In genomic region chr2:26140903-26141302, GRCm38 (mm10) we compare ENCODE assay signal across 8 mouse cellular contexts. TPM values are rescaled to one million over a fixed set of nuclear protein-coding genes. Genes with fewer than 3 reads are reported as not detected.
DNase-seq lines count a peak whose midpoint lies in the region; ATAC-seq and TF ChIP-seq lines count a peak whose summit lies in the region.

No protein-coding gene starts in this region.

- 15% methylated on average over 6 of the region's 6 CpGs for WGBS in heart, embryonic 16.5 days
- 13% methylated on average over 6 of the region's 6 CpGs for WGBS in forebrain, embryonic 16.5 days
- 17% methylated on average over 6 of the region's 6 CpGs for WGBS in liver, postnatal 0 days (ENCODE audit: insufficient replicate concordance)

- H3K79me2 ChIP-seq in MEL (ENCODE audit: control insufficient read depth, insufficient read depth, low read length, poor library complexity), result peaks cover 20% of the 10 kb centered on the region

- peak overlapping the region; percentile 94 for H3K9ac ChIP-seq in heart, embryonic 16.5 days (ENCODE audit: low read length)
- peak overlapping the region; percentile 66 for H3K9ac ChIP-seq in MEL (ENCODE audit: control insufficient read depth, low read depth, low read length, poor library complexity, severe bottlenecking)
- H3K9ac ChIP-seq in forebrain, embryonic 16.5 days (replicated peaks; ENCODE audit: low read depth, low read length), result peak overlapping the region; percentile 91
- peak overlapping the region; percentile 89 for H3K9ac ChIP-seq in liver, postnatal 0 days (replicated peaks)

- no peak for ATAC-seq in heart, embryonic 16.5 days (replicated peaks; ENCODE audit: extremely low read depth, insufficient read depth, low FRiP score)
- ATAC-seq in forebrain, embryonic 16.5 days, result peak; percentile 1; the same call in 1 of the 2 replicates
- no peak; the same call in 1 of the 2 replicates for ATAC-seq in liver, postnatal 0 days
- no peak for ATAC-seq in monocyte, adult 5-6 weeks (replicated peaks; ENCODE audit: insufficient number of reproducible peaks, low FRiP score, low TSS enrichment, poor library complexity, severe bottlenecking)

- intact Hi-C loops in heart, postnatal 10 days (cut with DNase I), result loop anchor here (2.0 to 10.0 kb wide), 3 partner anchors 22 to 304 kb away; no protein-coding TSS in a partner anchor

- peaks cover 18% of the 10 kb centered on the region for H3K4me1 ChIP-seq in heart, embryonic 16.5 days (ENCODE audit: control insufficient read depth, insufficient read depth, low read length)
- H3K4me1 ChIP-seq in MEL (ENCODE audit: control insufficient read depth in 1 of 2, insufficient read depth in 2 of 2, low read length in 2 of 2), result peaks cover 0 to 11% of the 10 kb centered on the region in 2 experiments; a peak in 2 of 4 replicates
- peaks cover 18% of the 10 kb centered on the region for H3K4me1 ChIP-seq in forebrain, embryonic 16.5 days (replicated peaks; ENCODE audit: control insufficient read depth, insufficient read depth, low read length)
- peaks cover 30% of the 10 kb centered on the region for H3K4me1 ChIP-seq in liver, postnatal 0 days (ENCODE audit: insufficient read depth)

- H3K4me3 ChIP-seq in heart, embryonic 16.5 days (ENCODE audit: low read length), result peak overlapping the region; percentile 88
- peak overlapping the region; percentile 57 to 81 for H3K4me3 ChIP-seq in MEL (ENCODE audit: control insufficient read depth in 1 of 2, insufficient read depth in 1 of 2, low read depth in 2 of 2, low read length in 2 of 2)
- H3K4me3 ChIP-seq in forebrain, embryonic 16.5 days (replicated peaks; ENCODE audit: low read length), result peak overlapping the region; percentile 89
- H3K4me3 ChIP-seq in liver, postnatal 0 days (ENCODE audit: low read depth, low read length), result peak overlapping the region; percentile 91

- H3K9me3 ChIP-seq in heart, embryonic 16.5 days (replicated peaks; ENCODE audit: control insufficient read depth, low read length), result no peaks in the 10 kb centered on the region
- no peaks in the 10 kb centered on the region for H3K9me3 ChIP-seq in MEL (replicated peaks; ENCODE audit: insufficient read depth, low read length)
- no peaks in the 10 kb centered on the region for H3K9me3 ChIP-seq in forebrain, embryonic 16.5 days (ENCODE audit: control insufficient read depth, low read length)
- H3K9me3 ChIP-seq in liver, postnatal 0 days (ENCODE audit: low read length), result no peaks in the 10 kb centered on the region

- TF ChIP-seq RAD21 in MEL (IDR thresholded peaks at IDR 0.05; ENCODE audit: low read depth, low read length), result no peak

- DNase-seq in heart, postnatal 10 days, result no peak
- peak; percentile 64 for DNase-seq in MEL (ENCODE audit: low read depth, low spot score)
- peak; percentile 33 for DNase-seq in liver, postnatal 0 days
- DNase-seq in urinary bladder, postnatal 10 days (ENCODE audit: low spot score), result no peak
- DNase-seq in gastrocnemius, adult 8-10 months (ENCODE audit: low spot score in 2 of 2), result no peak

- no peak; a peak in 1 of 4 replicates for TF ChIP-seq POLR2A in MEL (IDR thresholded peaks at IDR 0.05; ENCODE audit: control insufficient read depth in 1 of 2, insufficient read depth in 1 of 2, low read depth in 1 of 2, low read length in 2 of 2, poor library complexity in 1 of 2)

- peak overlapping the region; percentile 89 for H3K4me2 ChIP-seq in heart, embryonic 16.5 days (ENCODE audit: low read depth, low read length)
- peak overlapping the region; percentile 93 for H3K4me2 ChIP-seq in forebrain, embryonic 16.5 days (ENCODE audit: low read length)
- H3K4me2 ChIP-seq in liver, postnatal 0 days (ENCODE audit: low read depth, low read length), result peak overlapping the region; percentile 91

- H3K36me3 ChIP-seq in heart, embryonic 16.5 days (ENCODE audit: control insufficient read depth, insufficient read depth), result peaks cover 3% of the 10 kb centered on the region
- H3K36me3 ChIP-seq in MEL (ENCODE audit: control insufficient read depth in 1 of 2, insufficient read depth in 2 of 2, low read length in 2 of 2), result peaks cover 0 to 6% of the 10 kb centered on the region in 2 experiments; a peak in 2 of 4 replicates
- H3K36me3 ChIP-seq in forebrain, embryonic 16.5 days (ENCODE audit: control insufficient read depth, insufficient read depth), result no peaks in the 10 kb centered on the region; the same call in 1 of the 2 replicates
- peaks cover 10% of the 10 kb centered on the region for H3K36me3 ChIP-seq in liver, postnatal 0 days (replicated peaks; ENCODE audit: insufficient read depth, low read length)

- no peak for TF ChIP-seq EP300 in MEL (IDR thresholded peaks at IDR 0.05; ENCODE audit: low read depth in 1 of 2, low read length in 2 of 2)
- TF ChIP-seq EP300 in liver, postnatal 0 days (IDR thresholded peaks at IDR 0.05; ENCODE audit: low read depth), result no peak

- peak overlapping the region; percentile 91 for H3K27ac ChIP-seq in heart, embryonic 16.5 days (ENCODE audit: low read length)
- peak overlapping the region; percentile 50 for H3K27ac ChIP-seq in MEL (ENCODE audit: control insufficient read depth, low read depth, low read length)
- peak overlapping the region; percentile 93 for H3K27ac ChIP-seq in forebrain, embryonic 16.5 days (ENCODE audit: low read length)
- H3K27ac ChIP-seq in liver, postnatal 0 days (ENCODE audit: low read depth), result peak overlapping the region; percentile 93

- TF ChIP-seq CTCF in MEL (IDR thresholded peaks at IDR 0.05 in 2 of 3, conservative IDR thresholded peaks at IDR 0.05 in 1 of 3; ENCODE audit: control insufficient read depth in 1 of 3, insufficient read depth in 1 of 3, low read depth in 2 of 3, low read length in 3 of 3, poor library complexity in 1 of 3, severe bottlenecking in 1 of 3), result no peak
- no peak for TF ChIP-seq CTCF in liver, postnatal 0 days (IDR thresholded peaks at IDR 0.05; ENCODE audit: low read depth)

- H3K27me3 ChIP-seq in heart, embryonic 16.5 days (ENCODE audit: control insufficient read depth, insufficient read depth, low read length), result no peaks in the 10 kb centered on the region
- no peaks in the 10 kb centered on the region for H3K27me3 ChIP-seq in MEL (ENCODE audit: control insufficient read depth in 1 of 2, insufficient read depth in 2 of 2, low read length in 2 of 2)
- no peaks in the 10 kb centered on the region for H3K27me3 ChIP-seq in forebrain, embryonic 16.5 days (replicated peaks; ENCODE audit: control insufficient read depth, insufficient read depth, low read length)
- H3K27me3 ChIP-seq in liver, postnatal 0 days (ENCODE audit: insufficient read depth, low read length), result no peaks in the 10 kb centered on the region

TF ChIP-seq in MEL, 35 proteins besides CTCF, POLR2A, EP300 and RAD21:
- TF ChIP-seq POLR2AphosphoS5 (IDR thresholded peaks at IDR 0.05; ENCODE audit: borderline replicate concordance, low read depth, low read length) (no peak), MAX (IDR thresholded peaks at IDR 0.05; ENCODE audit: low read length) (peak; percentile 52), MYC (IDR thresholded peaks at IDR 0.05; ENCODE audit: low read depth, low read length) (0 out of 2 replicates have a peak, but pooled peaks have one; percentile 23)

RNA-seq across cellular contexts. Expression of gene Nacc2, which starts 17.9 kb away (rescaled TPM):
- 6.9 and 8.0 TPM in 2 replicates for polyA plus RNA-seq in heart, embryonic 16.5 days (2015; fragmentation: Nextera tagmentation; extraction: Ambion mirVana)
- total RNA-seq in heart, postnatal 10 days (2021), result 10 to 100 TPM; 12.2 to 15.9 TPM
- 0.03 and 0.19 TPM in 2 replicates for total RNA-seq in MEL (2012; rRNA removed)
- polyA plus RNA-seq in MEL (2012; ENCODE audit: insufficient read depth in 1 of 2, insufficient read length in 2 of 2, low read depth in 1 of 2, low replicate concordance in 2 of 2, missing spikeins in 1 of 2), result 1 to 10 TPM in 1 of 2 experiments, not detected in 1; 1.7 TPM
- 13.3 and 16.1 TPM in 2 replicates for polyA plus RNA-seq in forebrain, embryonic 16.5 days (2015; fragmentation: Nextera tagmentation; extraction: Ambion mirVana)
- 3.9 and 4.9 TPM in 2 replicates for polyA plus RNA-seq in liver, postnatal 0 days (2015; fragmentation: Nextera tagmentation; extraction: Ambion mirVana)
- 10 to 100 TPM; 20.9 to 25.5 (median 22.8) TPM for total RNA-seq in gastrocnemius, adult 8-10 months (2022)
- total RNA-seq in monocyte, adult 5-6 weeks (2017), result 1.1 to 3.6 TPM (median 1.4 TPM) in 3 replicates

Comparison
In these comparisons a context has a peak if more than half of its experiments do, and no peak if none do; other contexts are left out.
1. DNase-seq: peak in MEL (single experiment) and liver, postnatal 0 days (single experiment); none in heart, postnatal 10 days (0 of 2), urinary bladder, postnatal 10 days (single experiment) and gastrocnemius, adult 8-10 months (0 of 2).
2. Peak in every context shown above with its lines, with median percentiles within 50 percentile points of each other: H3K27ac ChIP-seq, H3K4me2 ChIP-seq, H3K4me3 ChIP-seq and H3K9ac ChIP-seq.